Mouse (Mus musculus) MEL (cell line): ENCODE measurements around the gene Lyzl6. TPM values are rescaled to one million over a fixed set of nuclear protein-coding genes. Genes with fewer than 3 reads are reported as not detected.

Experiments
- DNase-seq: peaks from one replicate; pipeline ENCODE4 v3.0.0; 2011; ENCODE audit warnings: low read depth, low spot score
- H3K27ac ChIP-seq: 2 replicates; pipeline ENCODE4 v1.5.1; 2012; ENCODE audit warnings: low read depth, mild to moderate bottlenecking, control low read depth, low read length, moderate library complexity; ENCODE audit not compliant: control insufficient read depth
- H3K27me3 ChIP-seq, 2 experiments: fragments of 150-350 bp in 1 of 2; sonication (generic) in 1 of 2; 2 replicates each; pipeline ENCODE4 v1.6.1; 2012; ENCODE audit warnings: low read length in 2 of 2, mild to moderate bottlenecking in 2 of 2, improper control_type of control experiment in 1 of 2, moderate library complexity in 1 of 2; ENCODE audit not compliant: insufficient read depth in 2 of 2, control insufficient read depth in 1 of 2
- H3K36me3 ChIP-seq, 2 experiments: 2 replicates each; pipeline ENCODE4 v1.6.1; 2012 to 2014; ENCODE audit warnings: low read length in 2 of 2, improper control_type of control experiment in 1 of 2, inconsistent platforms in 1 of 2, mild to moderate bottlenecking in 1 of 2; ENCODE audit not compliant: insufficient read depth in 2 of 2, control insufficient read depth in 1 of 2
- H3K4me1 ChIP-seq, 2 experiments: fragments of 150-350 bp in 1 of 2; sonication (generic) in 1 of 2; 2 replicates each; pipeline ENCODE4 v1.6.1; 2012; ENCODE audit warnings: low read length in 2 of 2, improper control_type of control experiment in 1 of 2, mild to moderate bottlenecking in 1 of 2; ENCODE audit not compliant: insufficient read depth in 2 of 2, control insufficient read depth in 1 of 2
- H3K4me3 ChIP-seq, 2 experiments: fragments of 150-350 bp in 1 of 2; sonication (generic) in 1 of 2; 2 replicates each; pipeline ENCODE4 v1.5.1; 2012; ENCODE audit warnings: low read depth in 2 of 2, low read length in 2 of 2, mild to moderate bottlenecking in 2 of 2, moderate library complexity in 2 of 2, control low read depth in 1 of 2, improper control_type of control experiment in 1 of 2; ENCODE audit not compliant: control insufficient read depth in 1 of 2, insufficient read depth in 1 of 2
- H3K79me2 ChIP-seq: 2 replicates; pipeline ENCODE4 v1.6.1; 2012; ENCODE audit warnings: mild to moderate bottlenecking, low read length, moderate library complexity; ENCODE audit not compliant: control insufficient read depth, poor library complexity, insufficient read depth
- H3K9ac ChIP-seq: 2 replicates; pipeline ENCODE4 v1.6.1; 2012; ENCODE audit warnings: low read depth, mild to moderate bottlenecking, control low read depth, low read length, moderate library complexity; ENCODE audit not compliant: control insufficient read depth, poor library complexity, severe bottlenecking
- H3K9me3 ChIP-seq: fragments of 150-350 bp; sonication (generic); replicated peaks from 2 replicates; pipeline ENCODE4 v1.6.1; 2012; ENCODE audit warnings: mild to moderate bottlenecking, low read length, improper control_type of control experiment, moderate library complexity; ENCODE audit not compliant: insufficient read depth
- CHD1 ChIP-seq: IDR thresholded peaks from 2 replicates; pipeline ENCODE4 v1.6.1; 2012; ENCODE audit warnings: low read depth, mild to moderate bottlenecking, inconsistent platforms, low read length, improper control_type of control experiment
- CTCF ChIP-seq, 3 experiments: IDR thresholded peaks in 2 of 3; conservative IDR thresholded peaks in 1 of 3; 2 replicates each; pipeline ENCODE4 v1.5.1; 2011 to 2012; ENCODE audit warnings: low read length in 3 of 3, low read depth in 2 of 3, mild to moderate bottlenecking in 2 of 3, improper control_type of control experiment in 1 of 3, inconsistent platforms in 1 of 3, mixed read lengths in 1 of 3, moderate library complexity in 1 of 3; ENCODE audit not compliant: control insufficient read depth in 1 of 3, insufficient read depth in 1 of 3, poor library complexity in 1 of 3, severe bottlenecking in 1 of 3
- E2F4 ChIP-seq: IDR thresholded peaks from 2 replicates; pipeline ENCODE4 v1.6.1; 2011; ENCODE audit warnings: low read depth, low read length, improper control_type of control experiment, borderline replicate concordance
- ELF1 ChIP-seq: IDR thresholded peaks from 2 replicates; pipeline ENCODE4 v1.6.1; 2014; ENCODE audit warnings: low read depth, mild to moderate bottlenecking, inconsistent platforms, low read length, improper control_type of control experiment, moderate library complexity
- ETS1 ChIP-seq: IDR thresholded peaks from 2 replicates; pipeline ENCODE4 v1.6.1; 2012; ENCODE audit warnings: low read depth, mild to moderate bottlenecking, inconsistent platforms, low read length, improper control_type of control experiment, moderate library complexity
- GABPA ChIP-seq: IDR thresholded peaks from 2 replicates; pipeline ENCODE4 v1.6.1; 2012; ENCODE audit warnings: low read depth, mild to moderate bottlenecking, inconsistent platforms, low read length, improper control_type of control experiment, moderate library complexity
- GATA1 ChIP-seq: IDR thresholded peaks from 2 replicates; pipeline ENCODE4 v1.6.1; 2011; ENCODE audit warnings: low read depth, low read length, improper control_type of control experiment
- KAT2A ChIP-seq: conservative IDR thresholded peaks from 2 replicates; pipeline ENCODE4 v1.6.1; 2012; ENCODE audit warnings: low read depth, low read length, improper control_type of control experiment, inconsistent platforms
- MAZ ChIP-seq: IDR thresholded peaks from 2 replicates; pipeline ENCODE4 v1.6.1; 2012; ENCODE audit warnings: low read depth, mild to moderate bottlenecking, inconsistent platforms, low read length, improper control_type of control experiment
- MEF2A ChIP-seq: IDR thresholded peaks from 2 replicates; pipeline ENCODE4 v1.6.1; 2014; ENCODE audit warnings: low read depth, mild to moderate bottlenecking, inconsistent platforms, low read length, improper control_type of control experiment; ENCODE audit not compliant: poor library complexity, insufficient replicate concordance, severe bottlenecking; ENCODE audit errors: extremely low read depth
- MXI1 ChIP-seq: IDR thresholded peaks from 2 replicates; pipeline ENCODE4 v1.6.1; 2011; ENCODE audit warnings: mild to moderate bottlenecking, low read depth, low read length, improper control_type of control experiment
- MYC ChIP-seq: IDR thresholded peaks from 2 replicates; pipeline ENCODE4 v1.6.1; 2011; ENCODE audit warnings: low read depth, mild to moderate bottlenecking, low read length, improper control_type of control experiment, moderate library complexity
- NELFE ChIP-seq: IDR thresholded peaks from 2 replicates; pipeline ENCODE4 v1.6.1; 2011; ENCODE audit warnings: low read depth, low read length, improper control_type of control experiment
- NRF1 ChIP-seq: IDR thresholded peaks from 2 replicates; pipeline ENCODE4 v1.6.1; 2014; ENCODE audit warnings: low read depth, mild to moderate bottlenecking, inconsistent platforms, low read length, improper control_type of control experiment, moderate library complexity; ENCODE audit not compliant: poor library complexity, insufficient read depth, severe bottlenecking
- POLR2A ChIP-seq, 2 experiments: IDR thresholded peaks; 2 replicates each; pipeline ENCODE4 v1.6.1; 2011 to 2012; ENCODE audit warnings: low read length in 2 of 2, mild to moderate bottlenecking in 2 of 2, control low read depth in 1 of 2, improper control_type of control experiment in 1 of 2, low read depth in 1 of 2, moderate library complexity in 1 of 2; ENCODE audit not compliant: control insufficient read depth in 1 of 2, insufficient read depth in 1 of 2, poor library complexity in 1 of 2
- POLR2AphosphoS2 ChIP-seq: IDR thresholded peaks from 2 replicates; pipeline ENCODE4 v1.6.1; 2011; ENCODE audit warnings: low read length, improper control_type of control experiment
- POLR2AphosphoS5 ChIP-seq: IDR thresholded peaks from 2 replicates; pipeline ENCODE4 v1.6.1; 2012; ENCODE audit warnings: low read depth, borderline replicate concordance, mild to moderate bottlenecking, inconsistent platforms, low read length, moderate library complexity, mixed read lengths
- RAD21 ChIP-seq: IDR thresholded peaks from 2 replicates; pipeline ENCODE4 v1.6.1; 2011; ENCODE audit warnings: mild to moderate bottlenecking, low read depth, low read length, improper control_type of control experiment
- RCOR1 ChIP-seq: IDR thresholded peaks from 2 replicates; pipeline ENCODE4 v1.6.1; 2012; ENCODE audit warnings: low read depth, mild to moderate bottlenecking, inconsistent platforms, low read length, improper control_type of control experiment
- SMC3 ChIP-seq: IDR thresholded peaks from 2 replicates; pipeline ENCODE4 v1.6.1; 2011; ENCODE audit warnings: low read depth, low read length, improper control_type of control experiment
- TAL1 ChIP-seq: IDR thresholded peaks from 2 replicates; pipeline ENCODE4 v1.6.1; 2012; ENCODE audit warnings: mild to moderate bottlenecking, inconsistent platforms, low read length, moderate library complexity, mixed read lengths
- TBP ChIP-seq: IDR thresholded peaks from 2 replicates; pipeline ENCODE4 v1.8.0; 2011; ENCODE audit warnings: low read depth, low read length, improper control_type of control experiment
- TCF12 ChIP-seq: IDR thresholded peaks from 2 replicates; pipeline ENCODE4 v1.6.1; 2014; ENCODE audit warnings: low read depth, mild to moderate bottlenecking, inconsistent platforms, low read length, improper control_type of control experiment, moderate library complexity
- UBTF ChIP-seq: IDR thresholded peaks from 2 replicates; pipeline ENCODE4 v1.6.1; 2012; ENCODE audit warnings: low read depth, mild to moderate bottlenecking, inconsistent platforms, low read length, improper control_type of control experiment, moderate library complexity, borderline replicate concordance; ENCODE audit not compliant: insufficient read depth
- USF1 ChIP-seq: IDR thresholded peaks from 2 replicates; pipeline ENCODE4 v1.6.1; 2014; ENCODE audit warnings: low read depth, mild to moderate bottlenecking, inconsistent platforms, low read length, improper control_type of control experiment, moderate library complexity
- ZC3H11A ChIP-seq: IDR thresholded peaks from 2 replicates; pipeline ENCODE4 v1.6.1; 2012; ENCODE audit warnings: low read depth, mild to moderate bottlenecking, inconsistent platforms, low read length, improper control_type of control experiment
- polyA plus RNA-seq, 2 experiments: library from polyadenylated mRNA; stranded (reverse) in 1 of 2; unstranded in 1 of 2; fragments of >175 nt in 1 of 2; fragments of >200 nt in 1 of 2; gene quantifications; 2 replicates each; pipeline versions ENCODE4 v1.2.1 to v1.2.4; 2012; ENCODE audit warnings: low replicate concordance in 2 of 2, low read depth in 1 of 2; ENCODE audit not compliant: insufficient read length in 2 of 2, insufficient read depth in 1 of 2, missing spikeins in 1 of 2
- total RNA-seq: library from RNA; depleted of rRNA; stranded (reverse); fragments of 300-350 nt; gene quantifications from 2 replicates; pipeline ENCODE4 v1.2.3, GENCODE M21; 2012

The Lyzl6 gene
- total and polyA plus RNA-seq, 3 experiments, result not detected

- no peak overlapping the region for H3K27ac ChIP-seq
- H3K79me2 ChIP-seq, result no peaks in the 10 kb centered on the region
- H3K9me3 ChIP-seq, result no peaks in the 10 kb centered on the region
- TF ChIP-seq POLR2AphosphoS2, result no peak
- TF ChIP-seq KAT2A, result no peak
- no peak for TF ChIP-seq MEF2A
- TF ChIP-seq CTCF (IDR thresholded peaks at IDR 0.05 in 2 of 3, conservative IDR thresholded peaks at IDR 0.05 in 1 of 3; ENCODE audit: control insufficient read depth in 1 of 3, insufficient read depth in 1 of 3, low read depth in 2 of 3, low read length in 3 of 3, poor library complexity in 1 of 3, severe bottlenecking in 1 of 3), result no peak
- TF ChIP-seq UBTF, result no peak
- no peak for TF ChIP-seq E2F4
- no peak for TF ChIP-seq MXI1
- TF ChIP-seq GATA1, result no peak
- no peak for TF ChIP-seq GABPA
- TF ChIP-seq RAD21, result no peak
- TF ChIP-seq ELF1, result no peak
- TF ChIP-seq TBP, result no peak
- TF ChIP-seq ETS1, result no peak
- TF ChIP-seq RCOR1, result no peak
- no peak for TF ChIP-seq USF1
- no peak for TF ChIP-seq TCF12
- no peak for TF ChIP-seq ZC3H11A
- TF ChIP-seq NRF1, result no peak
- no peak for TF ChIP-seq MYC
- TF ChIP-seq POLR2AphosphoS5, result no peak
- TF ChIP-seq, all 39 proteins: peak for 0
- no peak overlapping the region for H3K9ac ChIP-seq
- H3K4me1 ChIP-seq, result no peaks in the 10 kb centered on the region
- no peaks in the 10 kb centered on the region for H3K27me3 ChIP-seq
- no peaks in the 10 kb centered on the region for H3K36me3 ChIP-seq
- no peak overlapping the region for H3K4me3 ChIP-seq
- no peak for DNase-seq
These were observed 11.3 kb upstream of the Lyzl6 start for GRCm38 (mm10) chr11:103649983-103650493.

- no peak for DNase-seq
- Histone ChIP-seq H3K4me3 (no peak within 1 kb of the TSS), H3K27me3 (no peaks in the 10 kb centered on the region), H3K27ac (no peak within 1 kb of the TSS), H3K9ac (no peak within 1 kb of the TSS), H3K9me3 (no peaks in the 10 kb centered on the region), H3K4me1 (no peaks in the 10 kb centered on the region), H3K36me3 (no peaks in the 10 kb centered on the region), H3K79me2 (no peaks in the 10 kb centered on the region)
- no peak for TF ChIP-seq ELF1
- TF ChIP-seq UBTF, result no peak
- no peak for TF ChIP-seq SMC3
- TF ChIP-seq CHD1, result no peak
- TF ChIP-seq MAZ, result no peak
- no peak for TF ChIP-seq TAL1
- TF ChIP-seq MEF2A, result no peak
- no peak for TF ChIP-seq POLR2A (IDR thresholded peaks at IDR 0.05; ENCODE audit: control insufficient read depth in 1 of 2, insufficient read depth in 1 of 2, low read depth in 1 of 2, low read length in 2 of 2, poor library complexity in 1 of 2)
- no peak for TF ChIP-seq MYC
- no peak for TF ChIP-seq NELFE
These were observed 10.8 kb upstream of the Lyzl6 start, which contains the start of gene Rprml for GRCm38 (mm10) chr11:103649301-103649982. TSS of gene Rprml (plus strand) at chr11:103649570.
